Mouse (Mus musculus) c-Kit-positive CD71-positive TER-119-positive erythroid progenitor cells, embryonic 14.5 days (primary cell): ENCODE data around the gene Ptk7.
"Not testable (repeated sequence)": the region's sequence is repeated elsewhere in the genome, so short reads cannot be mapped to it uniquely, and the experiment has no call there.

Experiments
- DNase-seq: peaks from one replicate; pipeline ENCODE4 v3.0.0-alpha.2; 2013; ENCODE audit warnings: low spot score

Gene Ptk7

DNA sequence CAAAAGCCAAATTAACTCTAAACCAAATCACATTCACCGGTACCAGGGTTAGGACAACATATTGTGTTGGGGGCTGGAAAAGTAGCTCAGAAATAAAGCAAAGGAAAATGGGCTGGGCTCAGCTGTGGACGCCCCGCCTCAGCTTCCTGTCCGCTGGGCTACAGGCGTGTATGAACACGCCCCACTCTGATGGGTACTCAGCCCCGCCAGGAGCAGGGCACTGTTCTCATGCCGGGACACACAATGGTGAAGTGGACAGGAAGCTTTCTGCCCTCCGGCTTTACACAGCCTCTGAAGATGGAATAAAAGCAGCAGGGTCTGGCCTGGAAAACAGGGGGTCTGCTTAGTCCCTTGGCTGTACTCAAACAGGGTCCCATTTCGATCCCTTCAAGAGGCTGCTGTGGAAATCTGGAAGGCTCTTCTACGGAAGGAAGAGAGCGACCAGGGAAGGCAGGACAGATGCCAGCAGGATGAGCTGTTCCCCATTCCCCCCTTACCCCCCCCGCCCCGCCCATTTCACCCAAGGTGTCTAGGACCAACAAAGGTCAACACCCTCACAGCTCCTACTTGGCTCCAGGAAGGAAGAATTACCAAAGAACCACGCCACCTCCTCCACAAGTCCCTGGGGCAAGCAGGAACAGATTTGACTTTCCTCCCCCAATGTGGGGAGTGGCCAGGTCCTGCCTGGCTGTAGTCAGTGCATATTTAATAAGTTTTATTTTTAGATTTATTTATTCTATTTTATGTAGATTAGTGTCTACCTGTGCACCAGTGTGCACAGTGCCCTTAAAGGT is 19.4 kb downstream of the Ptk7 start:
- DNase-seq: no peak

DNA sequence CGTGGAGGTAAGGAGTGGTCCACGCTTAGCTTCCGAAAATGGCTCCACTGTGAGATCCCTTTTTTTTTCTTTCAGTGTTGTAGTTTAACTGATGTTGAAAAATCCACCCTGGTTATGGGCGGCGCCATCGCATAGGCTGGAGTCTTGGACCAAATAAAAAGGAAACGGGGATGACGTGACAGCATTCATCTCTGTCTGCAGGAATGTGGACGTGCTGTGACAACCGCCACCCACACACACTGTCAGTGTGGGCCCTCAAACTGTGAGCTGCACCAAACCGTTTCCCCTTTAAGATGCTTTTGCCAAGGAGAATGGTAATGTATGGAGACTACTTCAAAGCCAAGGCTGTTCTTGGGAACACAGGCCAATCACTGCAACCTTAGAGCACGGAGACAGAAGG is 23.3 kb downstream of the Ptk7 start:
- DNase-seq: no peak

DNA sequence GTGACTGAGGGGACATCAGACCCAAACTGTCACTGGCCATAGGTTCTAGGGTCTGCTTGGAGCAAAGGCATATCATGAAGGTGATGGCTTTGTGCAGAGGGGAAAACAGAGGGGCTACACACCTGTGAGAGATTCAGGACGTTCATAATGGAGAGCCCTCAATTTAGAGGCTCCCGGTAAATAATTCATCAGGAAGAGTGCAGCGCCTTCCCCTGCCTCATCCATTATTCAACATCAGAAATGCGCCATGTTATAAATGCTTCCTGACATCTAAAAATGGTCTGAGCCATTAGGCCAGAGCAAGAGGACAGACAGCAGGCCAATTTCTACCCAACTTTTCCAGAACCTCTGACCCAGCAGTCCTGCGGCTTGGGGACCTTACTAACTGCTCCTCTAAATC is 24.2 kb downstream of the Ptk7 start:
- DNase-seq: no peak

DNA sequence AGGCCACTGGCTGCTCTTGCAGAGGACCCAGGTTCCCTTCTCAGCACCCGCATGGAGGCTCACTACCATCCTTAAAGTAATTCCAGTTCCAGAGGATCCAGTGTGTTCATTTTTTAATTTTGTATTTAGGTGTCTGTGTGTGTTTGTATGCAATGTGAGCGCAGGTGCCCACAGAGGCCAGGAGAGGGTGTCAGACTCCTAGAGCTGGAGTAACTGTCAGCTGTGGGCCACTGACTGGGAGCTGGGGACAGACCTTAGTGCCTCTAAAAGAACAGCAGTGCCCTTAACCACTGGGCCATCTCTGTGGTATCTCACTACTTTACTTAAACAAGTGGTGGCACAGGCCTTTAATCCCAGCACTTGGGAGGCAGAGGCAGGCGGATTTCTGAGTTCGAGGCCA is 26.1 kb downstream of the Ptk7 start:
- no peak for DNase-seq

DNA sequence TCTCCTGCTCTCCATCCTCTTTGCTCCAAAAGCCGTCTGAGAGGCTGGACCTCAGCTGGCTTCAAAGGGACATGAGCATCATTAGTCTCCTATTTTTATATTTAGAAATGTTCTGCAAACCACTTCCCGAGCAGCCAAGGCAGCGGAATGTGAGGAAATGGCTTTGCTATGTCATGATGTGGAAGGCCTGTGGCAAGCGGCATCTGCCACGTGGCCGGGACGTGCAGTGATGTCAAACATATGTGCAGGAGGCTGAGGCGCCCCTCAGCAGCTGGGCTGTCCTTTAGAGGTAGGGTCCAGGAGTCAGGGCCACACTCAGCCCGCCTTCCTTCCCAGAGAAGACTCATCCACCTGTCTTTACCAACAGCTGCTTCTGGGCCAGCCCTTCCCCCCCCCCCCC is 27.1 kb downstream of the Ptk7 start:
- DNase-seq: no peak

DNA sequence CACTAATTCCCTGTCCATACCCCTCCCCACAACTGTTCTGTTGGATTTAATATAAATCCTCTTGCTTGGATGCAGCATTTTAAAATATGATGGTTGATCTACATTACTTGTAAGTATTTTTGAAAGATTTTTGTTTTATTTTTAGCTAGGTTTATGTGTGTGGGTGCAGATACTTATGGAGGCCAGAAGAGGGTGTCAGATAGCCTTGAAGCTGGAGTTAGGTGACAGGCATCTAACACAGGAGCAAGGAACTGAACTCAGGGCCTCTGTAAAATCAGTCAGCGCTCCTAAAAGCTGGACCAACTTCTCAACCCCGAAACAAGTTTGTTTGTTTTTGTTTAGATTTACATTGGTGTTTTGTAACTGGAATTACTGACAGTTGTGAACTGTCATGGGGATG is 28.7 kb downstream of the Ptk7 start:
- DNase-seq: no peak

DNA sequence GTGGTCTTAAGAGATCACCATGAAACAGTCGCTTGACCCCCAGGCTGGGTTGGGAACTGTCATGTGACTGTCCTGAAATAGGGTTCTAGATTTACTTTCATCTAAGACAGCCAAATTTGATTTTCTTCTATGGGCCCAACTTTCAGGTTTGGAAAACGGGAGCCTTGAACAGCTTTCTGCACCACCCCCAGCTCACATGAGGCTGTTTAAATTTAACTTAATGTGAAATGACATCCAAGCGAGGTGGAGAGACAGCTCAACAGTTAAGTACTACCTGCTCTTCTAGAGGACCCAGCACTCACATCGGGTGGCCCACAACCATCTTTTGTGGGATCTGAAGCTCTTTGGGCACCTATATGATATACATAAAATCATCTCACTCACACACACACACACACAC is 30.3 kb downstream of the Ptk7 start:
- DNase-seq: no peak

- no peak for DNase-seq
Observed at GRCm38 (mm10) chr17:46597956-46598355, 31.3 kb downstream of the Ptk7 start.

- DNase-seq: no peak
Observed at GRCm38 (mm10) chr17:46595336-46595735, 34.0 kb downstream of the Ptk7 start.

GRCm38 (mm10) chr17:46594606-46595005 is 34.7 kb downstream of the Ptk7 start:
- no peak for DNase-seq

GRCm38 (mm10) chr17:46593124-46593523 is 36.2 kb downstream of the Ptk7 start:
- no peak for DNase-seq

GRCm38 (mm10) chr17:46591406-46591805 is 37.9 kb downstream of the Ptk7 start:
- no peak for DNase-seq

DNA sequence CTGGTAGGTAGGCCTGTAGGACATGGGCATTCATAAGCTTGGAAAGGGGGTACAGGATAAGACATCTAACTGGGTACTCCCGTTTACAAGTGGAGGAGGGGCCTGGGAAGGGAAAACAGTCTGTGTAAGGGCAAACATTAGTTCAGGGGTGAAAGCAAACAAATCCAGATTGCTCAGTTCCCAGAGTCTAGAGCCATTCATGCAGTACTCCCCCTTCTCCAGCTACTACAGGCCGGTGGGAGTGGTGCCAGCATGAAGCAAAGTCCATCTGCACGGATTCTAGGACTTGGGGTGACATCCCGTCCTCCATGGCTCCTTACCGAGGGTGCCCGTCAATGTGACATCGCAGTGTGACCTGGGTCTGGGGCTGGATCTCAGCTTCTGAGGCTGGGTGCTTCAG is 38.9 kb downstream of the Ptk7 start:
- DNase-seq: no peak

GRCm38 (mm10) chr17:46589635-46590314 is 39.5 kb downstream of the Ptk7 start:
- no peak for DNase-seq

DNA sequence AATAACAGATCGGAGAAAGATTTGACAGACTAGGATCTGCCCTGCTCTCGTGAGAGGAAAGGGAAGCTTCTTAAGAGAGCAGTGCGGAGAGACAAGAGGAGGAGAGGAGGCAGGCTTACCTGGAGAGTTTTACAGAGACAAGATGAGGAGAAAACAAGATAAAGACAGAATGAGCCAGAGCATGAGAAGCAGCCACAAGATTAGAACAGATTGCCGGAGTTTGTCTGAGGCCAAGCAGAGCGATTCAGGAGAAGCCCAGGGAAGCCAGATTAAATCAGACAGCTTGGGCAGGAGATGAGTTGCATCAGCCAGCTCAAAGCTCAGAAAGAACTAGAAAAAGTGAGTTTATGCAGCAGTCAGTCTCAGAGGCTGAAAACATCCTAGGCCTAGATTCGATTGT is 40.4 kb downstream of the Ptk7 start:
- no peak for DNase-seq

DNA sequence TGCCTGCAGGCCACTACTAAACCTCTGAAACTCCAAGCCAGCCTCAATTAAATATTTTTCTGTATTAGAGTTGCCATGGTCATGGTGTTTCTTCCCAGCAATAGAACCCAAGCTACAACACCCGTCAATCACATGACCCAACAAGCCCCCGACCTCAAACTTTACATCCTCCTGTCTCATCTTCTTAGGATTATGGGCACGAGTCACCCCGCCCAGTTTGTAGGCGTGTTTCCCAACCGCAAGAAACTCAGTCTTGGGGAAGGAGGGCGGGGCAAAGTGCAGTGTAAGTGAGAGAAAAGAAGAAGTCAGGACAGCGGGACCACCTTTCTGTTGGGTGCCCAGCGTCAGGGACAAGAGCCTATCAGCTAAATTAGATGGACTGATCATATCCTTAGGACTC is 41.1 kb downstream of the Ptk7 start:
- no peak for DNase-seq

GRCm38 (mm10) chr17:46586327-46586726 is 43.0 kb downstream of the Ptk7 start:
- no peak for DNase-seq

DNA sequence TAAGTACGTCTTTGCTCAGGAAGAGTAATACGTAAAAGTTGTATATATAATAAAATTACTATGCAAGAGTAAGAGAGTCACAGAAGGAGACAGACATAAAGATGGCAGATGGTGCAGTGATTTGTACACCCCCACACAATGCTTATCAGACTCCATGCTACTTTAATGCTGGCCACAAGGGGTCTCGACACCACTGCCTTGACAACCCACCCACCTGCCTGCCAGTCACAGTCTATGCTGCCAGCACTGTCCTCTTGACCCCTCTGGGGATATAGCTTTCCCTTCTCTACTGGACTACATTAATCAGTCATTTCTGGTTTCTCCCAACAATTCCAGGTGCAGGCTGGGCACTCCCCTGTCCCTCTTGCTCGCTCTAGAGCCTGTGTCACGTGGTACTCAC is 50.7 kb downstream of the Ptk7 start:
- DNase-seq: no peak

DNA sequence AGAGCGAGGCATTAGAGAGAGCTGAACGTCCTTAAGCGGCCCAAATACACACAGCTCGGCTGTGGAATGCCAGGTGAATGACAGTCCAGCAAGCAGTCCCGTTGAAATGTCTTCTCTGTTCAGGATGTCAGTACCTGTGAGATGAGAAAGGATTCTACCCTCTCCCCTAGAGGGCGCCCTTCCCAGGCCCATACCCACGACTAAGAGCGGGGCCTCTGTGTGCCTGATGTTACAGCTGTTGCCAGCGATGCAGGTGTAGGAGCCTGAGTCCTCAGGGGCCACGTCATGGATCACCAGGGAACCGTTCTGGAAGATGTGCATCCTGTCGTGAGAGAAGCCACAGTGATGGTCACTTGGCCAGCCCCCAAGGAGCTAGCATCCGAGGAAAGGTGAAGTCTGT is 53.2 kb downstream of the Ptk7 start:
- no peak for DNase-seq

DNA sequence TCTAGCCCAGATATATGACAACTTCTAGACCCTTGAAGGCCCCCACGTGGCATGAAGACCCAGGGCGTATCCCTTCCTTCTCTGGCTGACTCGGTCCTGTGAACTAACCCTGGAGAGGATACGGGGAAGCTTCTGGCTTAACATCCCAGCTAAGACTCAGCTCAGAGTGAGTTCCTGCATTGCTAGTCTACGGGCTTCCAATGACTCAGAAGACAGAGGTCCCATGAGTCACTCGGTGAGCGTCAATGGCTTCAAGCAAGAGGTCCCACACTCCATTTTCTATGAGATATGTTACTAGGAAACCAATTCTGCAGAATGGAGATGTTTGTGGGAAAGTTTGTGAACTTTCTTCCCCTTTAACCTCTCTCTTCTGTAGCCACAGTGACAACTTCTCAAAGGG is 54.8 kb downstream of the Ptk7 start:
- no peak for DNase-seq

DNA sequence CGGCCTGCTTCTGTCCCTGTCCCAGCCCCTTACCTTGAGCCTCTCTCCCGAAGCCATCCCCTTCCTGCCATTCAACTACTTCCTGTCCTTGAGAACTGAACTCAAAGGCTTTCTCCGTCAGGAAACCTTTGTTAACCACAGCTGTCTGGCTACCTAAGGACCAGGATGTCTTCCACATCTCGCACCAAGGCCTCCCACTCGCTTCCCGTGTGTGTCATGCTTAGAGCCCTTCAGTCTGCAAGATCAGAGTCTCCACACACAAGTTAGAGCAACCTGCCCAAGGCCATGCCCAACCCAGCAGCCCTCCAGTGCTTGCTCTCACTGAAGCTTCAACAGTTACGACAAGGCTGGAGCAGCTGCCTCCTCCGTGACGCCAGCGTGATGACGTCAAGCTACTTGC is 58.3 kb downstream of the Ptk7 start:
- DNase-seq: no peak

DNA sequence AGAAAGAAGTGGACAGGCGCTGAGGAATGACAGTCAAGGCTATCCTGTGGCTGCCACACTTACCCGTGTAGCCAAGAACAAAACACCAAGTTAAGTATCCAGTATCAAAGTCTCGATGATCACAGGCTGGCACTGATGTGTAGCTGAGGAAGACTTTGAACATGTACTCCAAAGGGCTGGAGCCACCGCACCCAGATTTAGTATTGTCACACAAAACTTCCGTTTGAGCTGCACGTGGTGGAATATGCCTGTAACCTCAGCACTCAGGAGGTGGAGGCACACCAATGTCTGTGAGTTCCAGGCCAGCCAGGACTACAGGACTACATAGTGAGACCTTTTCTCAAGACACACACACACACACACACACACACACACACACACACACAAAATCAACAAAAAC is 70.2 kb downstream of the Ptk7 start:
- DNase-seq: no peak

GRCm38 (mm10) chr17:46558151-46558550 is 71.2 kb downstream of the Ptk7 start:
- DNase-seq: no peak

DNA sequence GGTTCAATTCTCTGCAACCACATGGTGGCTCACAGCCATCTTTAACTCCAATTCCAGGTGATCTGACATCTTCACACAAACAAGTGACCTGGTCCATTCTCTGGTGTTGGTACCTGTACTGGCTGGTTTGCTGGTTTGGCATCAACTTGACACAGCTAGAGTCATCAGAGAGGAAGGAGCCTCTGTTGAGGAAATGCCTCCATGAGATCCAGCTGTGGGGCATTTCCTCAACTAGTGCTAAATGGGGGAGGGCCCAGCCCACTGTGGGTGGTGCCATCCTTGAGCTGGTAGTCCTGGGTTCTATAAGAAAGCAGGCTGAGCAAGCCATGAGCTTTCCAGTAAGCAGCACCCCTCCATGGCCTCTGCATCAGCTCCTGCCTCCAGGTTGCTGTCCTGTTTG is 72.0 kb downstream of the Ptk7 start:
- DNase-seq: not testable (repeated sequence)
